Mouse (Mus musculus): ENCODE results near the gene Nectin2. TPM values are rescaled to one million over a fixed set of nuclear protein-coding genes. Genes with fewer than 3 reads are reported as not detected.

Nectin2 gene
- polyA plus RNA-seq, 1 experiment from 2014 or later = 46.7 TPM

GRCm38 (mm10) chr7:19716822-19717221 is 33.5 kb downstream of the Nectin2 start:
- Histone ChIP-seq H3K9ac (peak overlapping the region; percentile 60), H3K4me1 (replicated peaks; ENCODE audit: control insufficient read depth, insufficient read depth, low read length) (peaks cover 21% of the 10 kb centered on the region), H3K4me3 (replicated peaks; ENCODE audit: low read length) (no peak overlapping the region), H3K36me3 (replicated peaks; ENCODE audit: control insufficient read depth, insufficient read depth) (peaks cover 11% of the 10 kb centered on the region), H3K27ac (peak overlapping the region; percentile 92), H3K9me3 (ENCODE audit: control insufficient read depth, low read length) (peaks cover 9% of the 10 kb centered on the region; the same call in 1 of the 2 replicates), H3K4me2 (replicated peaks) (peak overlapping the region; percentile 55), H3K27me3 (ENCODE audit: control insufficient read depth, insufficient read depth, low read length) (no peaks in the 10 kb centered on the region)
- WGBS = 82% methylated on average over 2 of the region's 2 CpGs
- ATAC-seq (ENCODE audit: low FRiP score) (no peak), DNase-seq (ENCODE audit: low spot score) (no peak)

GRCm38 (mm10) chr7:19716055-19716682 is 34.1 kb downstream of the Nectin2 start:
- Histone ChIP-seq H3K4me1 (replicated peaks; ENCODE audit: control insufficient read depth, insufficient read depth, low read length) (peaks cover 21% of the 10 kb centered on the region), H3K36me3 (replicated peaks; ENCODE audit: control insufficient read depth, insufficient read depth) (peaks cover 18% of the 10 kb centered on the region), H3K27ac (peak overlapping the region; percentile 92), H3K27me3 (ENCODE audit: control insufficient read depth, insufficient read depth, low read length) (no peaks in the 10 kb centered on the region), H3K9me3 (ENCODE audit: control insufficient read depth, low read length) (peaks cover 8% of the 10 kb centered on the region; the same call in 1 of the 2 replicates), H3K4me2 (replicated peaks) (peak overlapping the region; percentile 55), H3K9ac (peak overlapping the region; percentile 60), H3K4me3 (replicated peaks; ENCODE audit: low read length) (peak overlapping the region; percentile 32)
- ATAC-seq (ENCODE audit: low FRiP score) (no peak), DNase-seq (ENCODE audit: low spot score) (no peak)
- WGBS = 5% methylated on average over 18 of the region's 18 CpGs

- peaks cover 21% of the 10 kb centered on the region for H3K4me1 ChIP-seq (replicated peaks; ENCODE audit: control insufficient read depth, insufficient read depth, low read length)
- peak within 1 kb of the TSS; percentile 61 for H3K4me3 ChIP-seq (replicated peaks; ENCODE audit: low read length)
- under 1% methylated on average over 53 of the region's 59 CpGs for WGBS
- peaks cover 25% of the 10 kb centered on the region for H3K36me3 ChIP-seq (replicated peaks; ENCODE audit: control insufficient read depth, insufficient read depth)
- peak within 1 kb of the TSS; percentile 72 for H3K4me2 ChIP-seq (replicated peaks)
- H3K9me3 ChIP-seq (ENCODE audit: control insufficient read depth, low read length) = peaks cover under 1% of the 10 kb centered on the region; the same call in 1 of the 2 replicates
- H3K27ac ChIP-seq = peak within 1 kb of the TSS; percentile 92
- peak; percentile 99 for ATAC-seq (ENCODE audit: low FRiP score)
- peak within 1 kb of the TSS; percentile 81 for H3K9ac ChIP-seq
- H3K27me3 ChIP-seq (ENCODE audit: control insufficient read depth, insufficient read depth, low read length) = no peaks in the 10 kb centered on the region
- DNase-seq (ENCODE audit: low spot score) = peak; percentile 99
Observed at GRCm38 (mm10) chr7:19715239-19716054, 34.8 kb downstream of the Nectin2 start, which contains the start of gene Tomm40. Gene Tomm40 (minus strand): TSS chr7:19715438.

- ATAC-seq (ENCODE audit: low FRiP score) = no peak
- peak overlapping the region; percentile 72 for H3K4me2 ChIP-seq (replicated peaks)
- H3K4me1 ChIP-seq (replicated peaks; ENCODE audit: control insufficient read depth, insufficient read depth, low read length) = peaks cover 21% of the 10 kb centered on the region
- no peak for DNase-seq (ENCODE audit: low spot score)
- peak overlapping the region; percentile 81 for H3K9ac ChIP-seq
- peak overlapping the region; percentile 61 for H3K4me3 ChIP-seq (replicated peaks; ENCODE audit: low read length)
- under 1% methylated on average over 37 of the region's 39 CpGs for WGBS
- peak overlapping the region; percentile 63 for H3K27ac ChIP-seq
- H3K36me3 ChIP-seq (replicated peaks; ENCODE audit: control insufficient read depth, insufficient read depth) = peaks cover 28% of the 10 kb centered on the region
- H3K9me3 ChIP-seq (ENCODE audit: control insufficient read depth, low read length) = no peaks in the 10 kb centered on the region
- no peaks in the 10 kb centered on the region for H3K27me3 ChIP-seq (ENCODE audit: control insufficient read depth, insufficient read depth, low read length)
Observed at GRCm38 (mm10) chr7:19714836-19715235, 35.4 kb downstream of the Nectin2 start.

GRCm38 (mm10) chr7:19713598-19713997 is 36.7 kb downstream of the Nectin2 start:
- H3K27me3 ChIP-seq (ENCODE audit: control insufficient read depth, insufficient read depth, low read length) = no peaks in the 10 kb centered on the region
- H3K4me3 ChIP-seq (replicated peaks; ENCODE audit: low read length) = no peak overlapping the region
- no peaks in the 10 kb centered on the region for H3K9me3 ChIP-seq (ENCODE audit: control insufficient read depth, low read length)
- peaks cover 21% of the 10 kb centered on the region for H3K4me1 ChIP-seq (replicated peaks; ENCODE audit: control insufficient read depth, insufficient read depth, low read length)
- H3K4me2 ChIP-seq (replicated peaks) = no peak overlapping the region; the same call in 1 of the 2 replicates
- 88% methylated on average over 9 of the region's 9 CpGs for WGBS
- H3K36me3 ChIP-seq (replicated peaks; ENCODE audit: control insufficient read depth, insufficient read depth) = peaks cover 40% of the 10 kb centered on the region
- DNase-seq (ENCODE audit: low spot score) (no peak), ATAC-seq (ENCODE audit: low FRiP score) (no peak)
- H3K9ac ChIP-seq = no peak overlapping the region
- H3K27ac ChIP-seq = no peak overlapping the region

- H3K4me1 ChIP-seq (replicated peaks; ENCODE audit: control insufficient read depth, insufficient read depth, low read length) = peaks cover 21% of the 10 kb centered on the region
- H3K4me3 ChIP-seq (replicated peaks; ENCODE audit: low read length) = no peak overlapping the region
- H3K27me3 ChIP-seq (ENCODE audit: control insufficient read depth, insufficient read depth, low read length) = no peaks in the 10 kb centered on the region
- peaks cover 42% of the 10 kb centered on the region for H3K36me3 ChIP-seq (replicated peaks; ENCODE audit: control insufficient read depth, insufficient read depth)
- no peak overlapping the region for H3K27ac ChIP-seq
- no peak for ATAC-seq (ENCODE audit: low FRiP score)
- H3K9ac ChIP-seq = no peak overlapping the region
- H3K9me3 ChIP-seq (ENCODE audit: control insufficient read depth, low read length) = no peaks in the 10 kb centered on the region
- DNase-seq (ENCODE audit: low spot score) = no peak
- H3K4me2 ChIP-seq (replicated peaks) = no peak overlapping the region
- WGBS = 60% methylated on average over 4 of the region's 4 CpGs
Observed at GRCm38 (mm10) chr7:19713196-19713595, 37.1 kb downstream of the Nectin2 start.

- Histone ChIP-seq H3K4me3 (replicated peaks; ENCODE audit: low read length) (no peak overlapping the region), H3K27ac (no peak overlapping the region), H3K9ac (no peak overlapping the region), H3K4me1 (replicated peaks; ENCODE audit: control insufficient read depth, insufficient read depth, low read length) (peaks cover 21% of the 10 kb centered on the region), H3K9me3 (ENCODE audit: control insufficient read depth, low read length) (no peaks in the 10 kb centered on the region), H3K27me3 (ENCODE audit: control insufficient read depth, insufficient read depth, low read length) (no peaks in the 10 kb centered on the region), H3K36me3 (replicated peaks; ENCODE audit: control insufficient read depth, insufficient read depth) (peaks cover 50% of the 10 kb centered on the region), H3K4me2 (replicated peaks) (no peak overlapping the region)
- ATAC-seq (ENCODE audit: low FRiP score) = no peak
- 82% methylated on average over 4 of the region's 4 CpGs for WGBS
- no peak for DNase-seq (ENCODE audit: low spot score)
Observed at GRCm38 (mm10) chr7:19712414-19712813, 37.9 kb downstream of the Nectin2 start.

- Histone ChIP-seq H3K4me2 (replicated peaks) (no peak overlapping the region), H3K9ac (no peak overlapping the region), H3K27me3 (ENCODE audit: control insufficient read depth, insufficient read depth, low read length) (no peaks in the 10 kb centered on the region), H3K4me1 (replicated peaks; ENCODE audit: control insufficient read depth, insufficient read depth, low read length) (peaks cover 14% of the 10 kb centered on the region), H3K36me3 (replicated peaks; ENCODE audit: control insufficient read depth, insufficient read depth) (peaks cover 52% of the 10 kb centered on the region), H3K27ac (no peak overlapping the region), H3K4me3 (replicated peaks; ENCODE audit: low read length) (no peak overlapping the region), H3K9me3 (ENCODE audit: control insufficient read depth, low read length) (no peaks in the 10 kb centered on the region)
- no peak for DNase-seq (ENCODE audit: low spot score)
- ATAC-seq (ENCODE audit: low FRiP score) = no peak
- 95% methylated on average over 10 of the region's 10 CpGs for WGBS
Observed at GRCm38 (mm10) chr7:19710650-19711049, 39.6 kb downstream of the Nectin2 start.

GRCm38 (mm10) chr7:19705271-19705670 is 45.0 kb downstream of the Nectin2 start:
- 97% methylated on average over 7 of the region's 7 CpGs for WGBS
- Histone ChIP-seq H3K9ac (no peak overlapping the region), H3K9me3 (ENCODE audit: control insufficient read depth, low read length) (no peaks in the 10 kb centered on the region), H3K4me2 (replicated peaks) (no peak overlapping the region), H3K27me3 (ENCODE audit: control insufficient read depth, insufficient read depth, low read length) (no peaks in the 10 kb centered on the region), H3K4me3 (replicated peaks; ENCODE audit: low read length) (no peak overlapping the region), H3K36me3 (replicated peaks; ENCODE audit: control insufficient read depth, insufficient read depth) (peaks cover 58% of the 10 kb centered on the region), H3K27ac (no peak overlapping the region), H3K4me1 (replicated peaks; ENCODE audit: control insufficient read depth, insufficient read depth, low read length) (no peaks in the 10 kb centered on the region)
- ATAC-seq (ENCODE audit: low FRiP score) = no peak
- no peak for DNase-seq (ENCODE audit: low spot score)
